Mouse (Mus musculus) stomach, postnatal 0 days (tissue): Measurements from ENCODE around the gene Pcgf6. TPM values are rescaled to one million over a fixed set of nuclear protein-coding genes. Genes with fewer than 3 reads are reported as not detected.
A peak's percentile ranks its signal among the peaks of the same experiment; 100 is the strongest.

Experiments used
- ATAC-seq: fragments of 200-750 bp; cut with Nextera tagmentation; 2 replicates; pipeline ENCODE4 v1.8.0; 2017; ENCODE audit not compliant: low FRiP score, low TSS enrichment
- DNase-seq: peaks from one replicate; pipeline ENCODE4 v3.0.0-alpha.2; 2016; ENCODE audit warnings: low spot score
- H3K27ac ChIP-seq: fragments of 300-500 bp; sonication (generic); replicated peaks from 2 replicates; pipeline ENCODE4 v1.5.1; 2014; ENCODE audit warnings: mild to moderate bottlenecking, control low read depth
- H3K27me3 ChIP-seq: fragments of 300-500 bp; sonication (generic); 2 replicates; pipeline ENCODE4 v1.6.1; 2014; ENCODE audit warnings: low read length; ENCODE audit not compliant: control insufficient read depth, insufficient read depth
- H3K36me3 ChIP-seq: fragments of 300-500 bp; sonication (generic); 2 replicates; pipeline ENCODE4 v1.6.1; 2014; ENCODE audit warnings: low read length, mixed read lengths; ENCODE audit not compliant: control insufficient read depth, insufficient read depth
- H3K4me1 ChIP-seq: fragments of 300-500 bp; sonication (generic); replicated peaks from 2 replicates; pipeline ENCODE4 v1.6.1; 2014; ENCODE audit warnings: antibody characterized with exemption; ENCODE audit not compliant: control insufficient read depth, insufficient read depth
- H3K4me2 ChIP-seq: fragments of 300-500 bp; sonication (generic); replicated peaks from 2 replicates; pipeline ENCODE4 v1.6.1; 2014; ENCODE audit warnings: low read depth, mild to moderate bottlenecking, control low read depth, moderate library complexity
- H3K4me3 ChIP-seq: fragments of 300-500 bp; sonication (generic); 2 replicates; pipeline ENCODE4 v1.5.1; 2014; ENCODE audit warnings: low read depth, low read length, control low read depth
- H3K9ac ChIP-seq: fragments of 300-500 bp; sonication (generic); 2 replicates; pipeline ENCODE4 v1.6.1; 2014; ENCODE audit warnings: mild to moderate bottlenecking, low read length, control low read depth, mixed read lengths
- H3K9me3 ChIP-seq: fragments of 300-500 bp; sonication (generic); 2 replicates; pipeline ENCODE4 v1.6.1; 2016; ENCODE audit warnings: low read length; ENCODE audit not compliant: control insufficient read depth
- CTCF ChIP-seq: IDR thresholded peaks from 2 replicates; pipeline ENCODE4 v1.5.1; 2016; ENCODE audit warnings: antibody characterized with exemption, low read depth, mild to moderate bottlenecking, moderate library complexity
- EP300 ChIP-seq: optimal IDR thresholded peaks from 2 replicates; pipeline ENCODE3; 2016; ENCODE audit warnings: antibody characterized with exemption
- WGBS: fragments of 180-500 bp; shearing (Covaris S2); extraction: QIAGEN DNeasy Blood & Tissue Kit; methylation state at CpG from one replicate; pipeline ENCODE4 v1.1.7; 2014; 5-methylcytosine and 5-hydroxymethylcytosine counted together
- polyA plus RNA-seq: library from polyadenylated mRNA; unstranded; fragments of >200 nt; fragmentation: Nextera tagmentation; extraction: Ambion mirVana; gene quantifications from 2 replicates; pipeline ENCODE4 v1.2.1, GENCODE M21; 2015

The Pcgf6 gene
- polyA plus RNA-seq, 1 experiment from 2014 or later, result 10.1 TPM

DNA sequence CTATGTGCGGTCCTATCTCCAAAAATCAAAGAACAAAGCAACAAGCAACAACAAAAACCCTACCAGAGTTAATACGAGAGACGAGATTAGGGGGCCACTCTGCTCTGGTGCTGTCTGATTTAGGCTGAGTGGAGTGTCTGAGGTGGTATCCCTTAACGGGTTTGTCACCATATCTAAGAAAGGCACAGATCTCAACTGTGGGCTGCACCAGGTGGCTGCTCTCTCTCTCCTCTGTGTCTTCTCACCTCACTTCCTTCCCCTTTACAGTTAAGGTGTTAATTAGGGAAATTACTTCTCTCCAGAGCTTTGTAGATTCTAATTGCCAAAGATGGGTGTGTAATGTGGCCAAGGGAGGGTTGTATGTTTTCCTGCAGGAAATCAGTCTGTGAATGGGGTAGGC is 28.0 kb downstream of the Pcgf6 start:
- Histone ChIP-seq H3K9ac (no peak overlapping the region), H3K9me3 (no peaks in the 10 kb centered on the region), H3K27ac (no peak overlapping the region), H3K4me3 (no peak overlapping the region), H3K4me2 (no peak overlapping the region), H3K36me3 (no peaks in the 10 kb centered on the region), H3K27me3 (no peaks in the 10 kb centered on the region), H3K4me1 (no peaks in the 10 kb centered on the region)
- DNase-seq (no peak), ATAC-seq (no peak)
- TF ChIP-seq EP300 (no peak), CTCF (no peak)
- 75% methylated on average over 4 of the region's 4 CpGs for WGBS

DNA sequence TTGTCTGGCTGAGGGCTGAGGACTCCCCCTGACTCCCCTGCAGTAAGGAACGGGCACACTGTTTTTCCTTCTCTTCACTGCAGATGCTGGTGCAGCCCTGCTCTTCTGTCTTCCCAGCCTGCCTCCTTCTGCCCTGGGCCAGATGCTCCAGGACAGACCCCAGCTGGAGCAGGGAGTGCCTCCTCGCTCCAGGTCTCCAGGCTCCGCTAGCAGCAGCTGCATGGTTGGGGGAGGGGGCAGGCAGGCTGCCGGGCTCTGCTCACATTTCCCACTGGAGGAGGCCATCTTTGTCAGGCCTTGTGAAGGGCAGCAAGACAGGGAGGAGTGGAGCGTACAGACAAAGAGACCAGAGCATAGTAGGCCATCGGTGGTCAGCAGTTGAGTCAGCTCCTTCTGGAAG is 31.4 kb downstream of the Pcgf6 start:
- Histone ChIP-seq H3K4me1 (peaks cover 3% of the 10 kb centered on the region; the same call in 1 of the 2 replicates), H3K27me3 (peaks cover 18% of the 10 kb centered on the region), H3K4me3 (no peak overlapping the region), H3K9ac (no peak overlapping the region), H3K9me3 (no peaks in the 10 kb centered on the region), H3K4me2 (no peak overlapping the region), H3K27ac (no peak overlapping the region), H3K36me3 (no peaks in the 10 kb centered on the region)
- TF ChIP-seq EP300 (no peak), CTCF (no peak)
- no peak for ATAC-seq
- no peak for DNase-seq
- 23% methylated on average over 6 of the region's 6 CpGs for WGBS

DNA sequence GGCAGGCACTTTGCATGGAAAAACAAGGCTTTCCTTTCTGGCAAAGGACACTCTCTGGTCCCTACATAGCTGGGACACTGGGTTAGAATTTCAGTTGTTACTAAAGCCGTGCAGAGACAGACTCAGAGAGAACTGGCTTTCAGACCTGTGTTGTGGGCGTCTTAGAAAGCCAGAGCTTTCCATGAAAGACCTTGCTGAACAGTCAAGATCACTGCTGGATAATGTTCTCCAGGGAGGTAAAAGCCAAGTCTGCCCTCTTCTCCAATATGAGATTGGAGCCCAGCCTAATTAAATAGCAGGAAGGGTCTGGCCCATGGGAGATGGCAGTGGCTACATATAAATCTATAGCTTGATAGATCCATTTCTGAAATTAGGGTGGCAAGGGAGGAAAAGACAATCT is 32.4 kb downstream of the Pcgf6 start:
- Histone ChIP-seq H3K4me1 (peaks cover 3% of the 10 kb centered on the region; the same call in 1 of the 2 replicates), H3K27me3 (peaks cover 19% of the 10 kb centered on the region), H3K4me2 (no peak overlapping the region), H3K4me3 (no peak overlapping the region), H3K9me3 (no peaks in the 10 kb centered on the region), H3K36me3 (no peaks in the 10 kb centered on the region), H3K9ac (no peak overlapping the region), H3K27ac (no peak overlapping the region)
- no peak for DNase-seq
- ATAC-seq, result no peak
- 49% methylated on average over 2 of the region's 2 CpGs for WGBS
- TF ChIP-seq CTCF (no peak), EP300 (no peak)

DNA sequence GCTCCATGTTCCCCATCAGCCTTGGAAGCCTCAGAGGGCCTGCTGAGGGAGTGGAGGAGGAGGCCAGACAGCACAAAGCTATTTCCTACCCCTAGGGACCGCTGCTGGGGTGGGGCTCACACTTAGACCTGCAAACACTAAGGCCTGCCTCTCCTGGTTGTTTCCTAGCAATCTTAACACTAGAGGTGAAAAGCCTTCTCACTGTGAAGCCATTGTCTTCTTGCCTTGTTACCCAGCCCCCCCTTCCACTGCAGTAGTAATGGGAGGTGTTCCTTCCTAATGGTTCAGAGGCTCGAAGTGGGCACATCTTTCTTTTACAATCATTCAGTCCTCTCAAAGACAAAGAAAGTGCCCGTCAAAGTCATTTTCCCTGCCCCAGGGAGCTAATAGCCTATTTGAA is 32.9 kb downstream of the Pcgf6 start:
- peaks cover 19% of the 10 kb centered on the region for H3K27me3 ChIP-seq
- no peak for DNase-seq
- H3K4me1 ChIP-seq, result peaks cover 3% of the 10 kb centered on the region; the same call in 1 of the 2 replicates
- H3K4me2 ChIP-seq, result no peak overlapping the region
- H3K4me3 ChIP-seq, result no peak overlapping the region
- H3K9me3 ChIP-seq, result no peaks in the 10 kb centered on the region
- no peak for ATAC-seq
- H3K9ac ChIP-seq, result no peak overlapping the region
- WGBS, result 8% methylated on average over 3 of the region's 3 CpGs
- H3K27ac ChIP-seq, result no peak overlapping the region
- H3K36me3 ChIP-seq, result no peaks in the 10 kb centered on the region
- TF ChIP-seq CTCF, result no peak
- no peak for TF ChIP-seq EP300

DNA sequence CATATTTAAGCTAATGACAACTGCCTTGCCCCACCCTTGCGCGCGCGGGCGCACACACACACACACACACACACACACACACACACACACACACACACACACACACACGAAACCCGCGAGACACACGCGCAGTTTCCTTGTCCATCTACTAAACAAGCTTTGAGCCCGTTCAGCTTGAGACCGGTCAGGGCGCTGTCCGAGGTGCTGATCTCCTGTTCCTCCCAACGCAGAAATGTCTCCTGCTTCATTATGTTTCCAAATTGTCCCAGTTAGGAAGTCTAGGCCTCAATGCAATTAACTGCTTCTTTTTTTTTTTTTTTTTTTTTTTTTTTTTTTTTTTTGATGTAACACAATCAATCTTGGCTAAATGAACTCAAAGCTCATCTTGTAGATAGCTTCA is 34.2 kb downstream of the Pcgf6 start:
- H3K9ac ChIP-seq, result no peak overlapping the region
- H3K4me3 ChIP-seq, result no peak overlapping the region
- ATAC-seq, result no peak
- H3K9me3 ChIP-seq, result no peaks in the 10 kb centered on the region
- TF ChIP-seq CTCF, result no peak
- no peak for TF ChIP-seq EP300
- H3K4me1 ChIP-seq, result peaks cover 3% of the 10 kb centered on the region; the same call in 1 of the 2 replicates
- H3K27ac ChIP-seq, result no peak overlapping the region
- 3% methylated on average over 15 of the region's 15 CpGs for WGBS
- peak; percentile 87 for DNase-seq
- H3K4me2 ChIP-seq, result no peak overlapping the region
- peaks cover 19% of the 10 kb centered on the region for H3K27me3 ChIP-seq
- H3K36me3 ChIP-seq, result no peaks in the 10 kb centered on the region

DNA sequence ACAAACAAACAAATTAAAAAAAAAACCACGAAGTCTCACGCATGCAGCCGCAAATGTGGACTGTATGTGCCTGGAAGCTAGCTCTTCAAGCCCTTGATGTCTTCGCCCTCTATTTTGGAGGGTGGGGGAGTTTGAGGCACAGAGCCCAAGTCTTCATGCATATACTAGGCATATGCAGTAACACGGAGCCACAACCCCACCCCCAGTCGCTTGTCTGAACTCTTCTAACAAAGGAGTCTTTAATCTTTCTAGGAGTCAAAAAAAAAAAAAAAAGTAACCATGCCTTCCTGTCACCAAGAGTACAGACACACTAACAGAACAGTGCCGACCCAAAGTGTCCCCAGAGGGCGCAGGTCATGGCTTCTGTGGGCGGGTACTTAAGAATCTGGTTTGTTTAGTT is 34.7 kb downstream of the Pcgf6 start:
- H3K27me3 ChIP-seq, result peaks cover 19% of the 10 kb centered on the region

More for the DNA sequence above, 34.7 kb downstream of the Pcgf6 start:
- no peaks in the 10 kb centered on the region for H3K36me3 ChIP-seq
- 4% methylated on average over 9 of the region's 9 CpGs for WGBS
- peaks cover 3% of the 10 kb centered on the region; the same call in 1 of the 2 replicates for H3K4me1 ChIP-seq
- ATAC-seq (no peak), DNase-seq (no peak)
- H3K4me2 ChIP-seq, result no peak overlapping the region
- peak overlapping the region; percentile 40 for H3K4me3 ChIP-seq
- no peak overlapping the region for H3K9ac ChIP-seq
- no peaks in the 10 kb centered on the region for H3K9me3 ChIP-seq
- H3K27ac ChIP-seq, result no peak overlapping the region
- TF ChIP-seq EP300 (no peak), CTCF (no peak)
